Mouse (Mus musculus) liver (tissue): Measurements from ENCODE around the gene P4htm.
"Not testable (repeated sequence)": the region's sequence is repeated elsewhere in the genome, so short reads cannot be mapped to it uniquely, and the experiment has no call there.

ENCODE experiments used
- DNase-seq: peaks from one replicate; pipeline ENCODE4 v3.0.0-alpha.2; 2020; ENCODE audit warnings: mixed read lengths

The P4htm gene

GRCm38 (mm10) chr9:108596998-108597764, at the start of gene P4htm:
TSS of gene P4htm (minus strand) at chr9:108597667.
- DNase-seq, result peak; percentile 53

- no peak for DNase-seq
Observed at GRCm38 (mm10) chr9:108639825-108640224, 42.4 kb upstream of the P4htm start.

- DNase-seq, result peak; percentile 38
Observed at GRCm38 (mm10) chr9:108635415-108635814, 37.9 kb upstream of the P4htm start.

- no peak for DNase-seq
Observed at GRCm38 (mm10) chr9:108633846-108634245, 36.4 kb upstream of the P4htm start.

- no peak for DNase-seq
Observed at GRCm38 (mm10) chr9:108632375-108632774, 34.9 kb upstream of the P4htm start.

GRCm38 (mm10) chr9:108631631-108632256, 34.3 kb upstream of the P4htm start:
- no peak for DNase-seq

- no peak for DNase-seq
Observed at GRCm38 (mm10) chr9:108630683-108631082, 33.2 kb upstream of the P4htm start.

- no peak for DNase-seq
Observed at GRCm38 (mm10) chr9:108628141-108628540, 30.7 kb upstream of the P4htm start.

- DNase-seq, result no peak
Observed at GRCm38 (mm10) chr9:108626498-108626897, 29.0 kb upstream of the P4htm start.

- DNase-seq, result no peak
Observed at GRCm38 (mm10) chr9:108617301-108617700, 19.8 kb upstream of the P4htm start.

GRCm38 (mm10) chr9:108611488-108611887, 14.0 kb upstream of the P4htm start:
- DNase-seq, result no peak

GRCm38 (mm10) chr9:108608889-108609288, 11.4 kb upstream of the P4htm start:
- DNase-seq, result no peak

- not testable (repeated sequence) for DNase-seq
Observed at GRCm38 (mm10) chr9:108607929-108608328, 10.5 kb upstream of the P4htm start.

GRCm38 (mm10) chr9:108601986-108602385, 4.5 kb upstream of the P4htm start:
- DNase-seq, result no peak

GRCm38 (mm10) chr9:108600011-108600410, 2.5 kb upstream of the P4htm start:
- DNase-seq, result no peak

GRCm38 (mm10) chr9:108599021-108599566, 1.6 kb upstream of the P4htm start:
- DNase-seq, result no peak

- no peak for DNase-seq
Observed at GRCm38 (mm10) chr9:108594354-108594753, 3.1 kb downstream of the P4htm start.

- DNase-seq, result no peak
Observed at GRCm38 (mm10) chr9:108591462-108591861, 6.0 kb downstream of the P4htm start.

GRCm38 (mm10) chr9:108589229-108589628, 8.2 kb downstream of the P4htm start:
- DNase-seq, result no peak

- peak; percentile 57 for DNase-seq
Observed at GRCm38 (mm10) chr9:108587571-108588180, 9.8 kb downstream of the P4htm start.

GRCm38 (mm10) chr9:108579344-108579690, 18.1 kb downstream of the P4htm start:
- no peak for DNase-seq

GRCm38 (mm10) chr9:108578545-108579343, 18.7 kb downstream of the P4htm start, which contains the start of gene Wdr6:
TSS of gene Wdr6 (minus strand) at chr9:108578739.
- DNase-seq, result peak; percentile 92
